Mouse (Mus musculus): ENCODE data around the gene Mgat1. TPM values are rescaled to one million over a fixed set of nuclear protein-coding genes. Genes with fewer than 3 reads are reported as not detected.
A peak's percentile ranks its signal among the peaks of the same experiment; 100 is the strongest.

The Mgat1 gene
- polyA plus RNA-seq, 1 experiment = 222 TPM

DNA sequence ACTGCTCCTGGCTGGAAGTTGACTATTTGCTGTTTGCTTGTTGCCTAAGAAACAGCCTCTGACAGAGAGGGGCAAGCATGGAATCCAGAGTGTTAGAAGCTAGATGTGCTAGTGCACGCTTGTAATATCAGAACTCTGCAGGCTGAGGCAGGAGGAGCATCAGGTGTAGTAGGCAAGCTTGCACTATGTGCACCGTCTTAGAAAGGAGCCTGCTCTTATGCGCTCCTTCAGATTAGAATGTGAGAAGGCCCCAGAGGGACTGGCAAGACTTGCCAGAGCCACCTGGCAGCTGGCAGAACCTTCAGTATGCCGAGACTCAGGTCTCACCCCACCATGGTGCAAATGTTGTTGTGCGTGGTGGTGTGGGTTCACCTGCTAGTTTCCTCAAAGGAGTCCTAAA lies 8.1 kb downstream of the Mgat1 start:
- DNase-seq (ENCODE audit: low read depth in 1 of 2, low spot score in 2 of 2) = no peak
- 12% methylated on average over 5 of the region's 5 CpGs for WGBS
- H3K27ac ChIP-seq (ENCODE audit: insufficient read depth, low read length) = no peak overlapping the region

DNA sequence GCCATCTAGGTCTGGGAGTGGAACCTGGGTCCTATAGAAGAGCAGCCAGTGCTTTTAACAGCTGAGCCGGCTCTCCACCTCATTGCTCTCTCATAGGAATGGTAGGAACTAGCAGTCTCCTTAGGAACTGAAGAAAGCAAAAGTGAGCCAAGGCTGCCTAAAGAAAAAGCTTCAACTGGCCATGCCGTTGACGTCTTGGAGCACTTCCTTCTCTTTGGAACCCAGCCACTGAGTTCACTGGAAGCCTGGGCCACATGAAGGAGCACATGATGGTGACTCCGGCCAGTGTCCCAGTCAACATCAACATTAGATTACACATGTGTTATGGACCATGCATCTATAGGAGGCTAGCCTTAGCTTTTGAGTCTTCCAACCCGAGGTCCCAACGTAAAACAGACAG lies 9.0 kb downstream of the Mgat1 start:
- H3K4me1 ChIP-seq (ENCODE audit: control insufficient read depth, insufficient read depth, insufficient read length) = peaks cover 8% of the 10 kb centered on the region; the same call in 1 of the 2 replicates
- peaks cover 24% of the 10 kb centered on the region for H3K36me3 ChIP-seq (ENCODE audit: control insufficient read depth, insufficient read depth, low read length)
- H3K27me3 ChIP-seq (ENCODE audit: control insufficient read depth, insufficient read depth, low read length) = no peaks in the 10 kb centered on the region
- H3K27ac ChIP-seq (ENCODE audit: insufficient read depth, low read length) = no peak overlapping the region
- WGBS = 46% methylated on average over 6 of the region's 6 CpGs
- H3K4me3 ChIP-seq (ENCODE audit: extremely low read depth, insufficient read depth, insufficient read length) = no peak overlapping the region
- TF ChIP-seq CTCF (IDR thresholded peaks at IDR 0.05; ENCODE audit: extremely low read depth, insufficient read depth, insufficient read length, insufficient replicate concordance) = no peak
- no peak for TF ChIP-seq POLR2A (IDR thresholded peaks at IDR 0.05; ENCODE audit: low read depth, low read length)
- DNase-seq (ENCODE audit: low read depth in 1 of 2, low spot score in 2 of 2) = no peak

More for the DNA sequence above, 8.1 kb downstream of the Mgat1 start:
- Histone ChIP-seq H3K4me1 (ENCODE audit: control insufficient read depth, insufficient read depth, insufficient read length) (peaks cover 12% of the 10 kb centered on the region; the same call in 1 of the 2 replicates), H3K4me3 (ENCODE audit: extremely low read depth, insufficient read depth, insufficient read length) (peak overlapping the region; percentile 15; the same call in 1 of the 2 replicates), H3K36me3 (ENCODE audit: control insufficient read depth, insufficient read depth, low read length) (peaks cover 22% of the 10 kb centered on the region), H3K27me3 (ENCODE audit: control insufficient read depth, insufficient read depth, low read length) (no peaks in the 10 kb centered on the region)
- no peak for TF ChIP-seq POLR2A (IDR thresholded peaks at IDR 0.05; ENCODE audit: low read depth, low read length)
- no peak for TF ChIP-seq CTCF (IDR thresholded peaks at IDR 0.05; ENCODE audit: extremely low read depth, insufficient read depth, insufficient read length, insufficient replicate concordance)

GRCm38 (mm10) chr11:49259296-49259695 lies 15.3 kb downstream of the Mgat1 start:
- peaks cover 45% of the 10 kb centered on the region for H3K36me3 ChIP-seq (ENCODE audit: control insufficient read depth, insufficient read depth, low read length)

DNA sequence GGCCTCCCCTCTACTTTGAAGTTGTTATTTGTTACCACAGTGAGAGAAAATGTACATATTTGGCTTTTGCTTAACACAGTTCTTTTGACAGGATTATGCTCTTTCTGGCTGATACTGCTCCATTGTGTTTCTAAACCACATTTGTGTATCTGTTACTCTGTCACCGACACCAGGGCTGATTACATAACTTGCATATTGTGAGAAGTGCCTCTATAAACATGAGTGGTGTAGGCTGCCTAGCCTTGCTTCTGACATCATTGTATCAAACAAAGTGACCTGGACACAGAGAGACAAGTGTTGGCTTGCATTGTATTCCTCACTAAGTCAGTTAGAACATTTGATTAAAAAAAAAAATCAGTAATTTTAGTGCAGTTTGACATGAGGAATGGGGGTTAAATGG lies 15.8 kb downstream of the Mgat1 start:
- Histone ChIP-seq H3K27me3 (ENCODE audit: control insufficient read depth, insufficient read depth, low read length) (no peaks in the 10 kb centered on the region), H3K27ac (ENCODE audit: insufficient read depth, low read length) (no peak overlapping the region), H3K4me3 (ENCODE audit: extremely low read depth, insufficient read depth, insufficient read length) (no peak overlapping the region), H3K36me3 (ENCODE audit: control insufficient read depth, insufficient read depth, low read length) (peaks cover 41% of the 10 kb centered on the region), H3K4me1 (ENCODE audit: control insufficient read depth, insufficient read depth, insufficient read length) (no peaks in the 10 kb centered on the region)
- no peak for TF ChIP-seq CTCF (IDR thresholded peaks at IDR 0.05; ENCODE audit: extremely low read depth, insufficient read depth, insufficient read length, insufficient replicate concordance)
- no peak for TF ChIP-seq POLR2A (IDR thresholded peaks at IDR 0.05; ENCODE audit: low read depth, low read length)
- no peak for DNase-seq (ENCODE audit: low read depth in 1 of 2, low spot score in 2 of 2)
- WGBS = 32% methylated on average over 1 of the region's 1 CpGs

More at GRCm38 (mm10) chr11:49259296-49259695, 15.3 kb downstream of the Mgat1 start:
- H3K27ac ChIP-seq (ENCODE audit: insufficient read depth, low read length) = no peak overlapping the region
- 92% methylated on average over 2 of the region's 2 CpGs for WGBS
- no peak for DNase-seq (ENCODE audit: low read depth in 1 of 2, low spot score in 2 of 2)
- no peak overlapping the region for H3K4me3 ChIP-seq (ENCODE audit: extremely low read depth, insufficient read depth, insufficient read length)
- H3K4me1 ChIP-seq (ENCODE audit: control insufficient read depth, insufficient read depth, insufficient read length) = no peaks in the 10 kb centered on the region
- no peak for TF ChIP-seq POLR2A (IDR thresholded peaks at IDR 0.05; ENCODE audit: low read depth, low read length)
- TF ChIP-seq CTCF (IDR thresholded peaks at IDR 0.05; ENCODE audit: extremely low read depth, insufficient read depth, insufficient read length, insufficient replicate concordance) = no peak
- H3K27me3 ChIP-seq (ENCODE audit: control insufficient read depth, insufficient read depth, low read length) = no peaks in the 10 kb centered on the region

DNA sequence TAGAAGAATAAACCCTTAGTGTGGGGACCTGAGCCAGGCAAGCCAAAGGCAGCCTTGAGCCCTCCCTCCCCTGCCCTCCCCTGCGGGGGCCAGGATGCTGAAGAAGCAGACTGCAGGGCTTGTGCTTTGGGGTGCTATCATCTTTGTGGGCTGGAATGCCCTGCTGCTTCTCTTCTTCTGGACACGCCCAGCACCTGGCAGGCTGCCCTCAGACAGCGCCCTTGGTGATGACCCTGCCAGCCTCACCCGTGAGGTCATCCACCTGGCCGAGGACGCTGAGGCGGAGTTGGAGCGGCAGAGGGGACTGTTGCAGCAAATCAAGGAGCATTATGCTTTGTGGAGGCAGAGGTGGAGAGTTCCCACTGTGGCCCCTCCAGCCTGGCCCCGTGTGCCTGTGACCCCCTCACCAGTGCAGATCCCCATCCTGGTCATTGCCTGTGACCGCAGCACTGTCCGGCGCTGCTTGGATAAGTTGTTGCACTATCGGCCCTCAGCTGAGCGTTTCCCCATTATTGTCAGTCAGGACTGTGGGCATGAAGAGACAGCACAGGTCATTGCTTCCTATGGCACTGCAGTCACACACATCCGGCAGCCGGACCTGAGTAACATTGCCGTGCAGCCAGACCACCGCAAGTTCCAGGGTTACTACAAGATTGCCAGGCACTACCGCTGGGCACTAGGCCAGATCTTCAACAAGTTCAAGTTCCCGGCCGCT lies 16.8 kb downstream of the Mgat1 start:
- WGBS = 87% methylated on average over 21 of the region's 21 CpGs
- Histone ChIP-seq H3K27me3 (ENCODE audit: control insufficient read depth, insufficient read depth, low read length) (no peaks in the 10 kb centered on the region), H3K36me3 (ENCODE audit: control insufficient read depth, insufficient read depth, low read length) (peaks cover 40% of the 10 kb centered on the region), H3K4me3 (ENCODE audit: extremely low read depth, insufficient read depth, insufficient read length) (no peak overlapping the region), H3K4me1 (ENCODE audit: control insufficient read depth, insufficient read depth, insufficient read length) (no peaks in the 10 kb centered on the region), H3K27ac (ENCODE audit: insufficient read depth, low read length) (no peak overlapping the region)
- TF ChIP-seq POLR2A (IDR thresholded peaks at IDR 0.05; ENCODE audit: low read depth, low read length) (no peak), CTCF (IDR thresholded peaks at IDR 0.05; ENCODE audit: extremely low read depth, insufficient read depth, insufficient read length, insufficient replicate concordance) (no peak)
- no peak for DNase-seq (ENCODE audit: low read depth in 1 of 2, low spot score in 2 of 2)

- Histone ChIP-seq H3K27ac (ENCODE audit: insufficient read depth, low read length) (no peak overlapping the region), H3K4me1 (ENCODE audit: control insufficient read depth, insufficient read depth, insufficient read length) (no peaks in the 10 kb centered on the region), H3K36me3 (ENCODE audit: control insufficient read depth, insufficient read depth, low read length) (peaks cover 38% of the 10 kb centered on the region)
These were observed 17.4 kb downstream of the Mgat1 start for GRCm38 (mm10) chr11:49261313-49261855.

GRCm38 (mm10) chr11:49262286-49262685 lies 18.3 kb downstream of the Mgat1 start:
- Histone ChIP-seq H3K4me3 (ENCODE audit: extremely low read depth, insufficient read depth, insufficient read length) (no peak overlapping the region), H3K27me3 (ENCODE audit: control insufficient read depth, insufficient read depth, low read length) (no peaks in the 10 kb centered on the region), H3K4me1 (ENCODE audit: control insufficient read depth, insufficient read depth, insufficient read length) (no peaks in the 10 kb centered on the region), H3K27ac (ENCODE audit: insufficient read depth, low read length) (no peak overlapping the region), H3K36me3 (ENCODE audit: control insufficient read depth, insufficient read depth, low read length) (peaks cover 36% of the 10 kb centered on the region)
- no peak for DNase-seq (ENCODE audit: low read depth in 1 of 2, low spot score in 2 of 2)
- no peak for TF ChIP-seq POLR2A (IDR thresholded peaks at IDR 0.05; ENCODE audit: low read depth, low read length)
- no peak for TF ChIP-seq CTCF (IDR thresholded peaks at IDR 0.05; ENCODE audit: extremely low read depth, insufficient read depth, insufficient read length, insufficient replicate concordance)
- 91% methylated on average over 5 of the region's 5 CpGs for WGBS

More at GRCm38 (mm10) chr11:49261313-49261855, 17.4 kb downstream of the Mgat1 start:
- no peaks in the 10 kb centered on the region for H3K27me3 ChIP-seq (ENCODE audit: control insufficient read depth, insufficient read depth, low read length)
- WGBS = 96% methylated on average over 14 of the region's 14 CpGs
- DNase-seq (ENCODE audit: low read depth in 1 of 2, low spot score in 2 of 2) = no peak
- TF ChIP-seq POLR2A (IDR thresholded peaks at IDR 0.05; ENCODE audit: low read depth, low read length) (no peak), CTCF (IDR thresholded peaks at IDR 0.05; ENCODE audit: extremely low read depth, insufficient read depth, insufficient read length, insufficient replicate concordance) (no peak)
- H3K4me3 ChIP-seq (ENCODE audit: extremely low read depth, insufficient read depth, insufficient read length) = no peak overlapping the region
